Mouse (Mus musculus): ENCODE data around the gene Nenf. TPM values are rescaled to one million over a fixed set of nuclear protein-coding genes. Genes with fewer than 3 reads are reported as not detected.
A peak's percentile ranks its signal among the peaks of the same experiment; 100 is the strongest.

Nenf gene
- 15.9 and 19.2 TPM in 2 replicates for total RNA-seq (2017)

DNA sequence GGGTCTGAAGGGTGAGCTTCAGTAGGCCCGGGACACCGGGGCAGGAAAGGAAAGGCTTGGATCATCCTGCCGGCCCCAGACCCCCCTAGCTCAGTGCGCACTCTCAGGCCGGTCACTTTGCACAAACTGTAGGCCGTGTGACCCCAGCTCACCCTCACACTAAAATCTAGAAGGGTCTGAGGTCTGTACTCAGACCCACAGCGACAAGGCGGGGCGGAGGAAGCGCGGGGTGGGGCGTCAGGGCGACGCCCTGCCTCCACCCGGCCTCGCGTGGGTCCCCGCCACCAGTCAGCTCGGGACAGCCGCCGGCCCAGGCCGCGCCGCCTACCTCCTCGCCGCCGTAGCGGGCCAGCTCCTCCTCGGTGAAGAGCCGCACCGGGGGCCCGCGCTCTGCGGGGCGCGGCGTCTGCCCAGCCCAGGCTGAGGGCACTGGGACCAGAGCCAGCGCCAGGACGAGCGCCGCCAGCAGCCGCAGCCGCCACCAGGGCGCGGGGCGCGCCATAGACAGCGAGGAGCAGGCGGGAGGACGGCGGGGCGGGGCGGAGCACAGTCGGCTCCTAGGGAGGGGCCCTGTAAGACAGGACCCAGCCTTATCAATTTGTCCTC, at the start of gene Nenf:
Gene Nenf (minus strand): TSS at position 604 of the 606 bp plus-strand sequence.
- ATAC-seq (replicated peaks; ENCODE audit: low read depth, poor library complexity, severe bottlenecking) = peak; percentile 76

DNA sequence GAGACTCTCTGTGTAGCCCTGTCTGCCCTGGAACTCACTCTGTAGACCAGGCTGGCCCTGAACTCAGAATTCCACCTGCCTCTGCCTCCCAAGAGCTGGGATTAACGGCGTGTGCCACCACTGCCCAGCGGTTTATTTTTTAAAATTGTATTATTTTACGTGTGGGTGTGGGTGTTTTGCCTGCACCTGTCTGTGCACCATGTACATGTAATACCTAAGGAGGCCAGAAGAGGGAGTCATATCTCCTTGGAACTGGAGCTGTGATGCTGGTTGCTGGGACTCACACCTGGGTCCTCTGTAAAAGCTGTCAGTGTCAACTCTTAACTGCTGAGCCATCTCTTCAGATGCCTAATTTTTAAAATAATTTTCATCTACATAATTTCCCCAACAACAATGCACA, 46.5 kb upstream of the Nenf start:
- ATAC-seq (replicated peaks; ENCODE audit: low read depth, poor library complexity, severe bottlenecking) = peak; percentile 87

DNA sequence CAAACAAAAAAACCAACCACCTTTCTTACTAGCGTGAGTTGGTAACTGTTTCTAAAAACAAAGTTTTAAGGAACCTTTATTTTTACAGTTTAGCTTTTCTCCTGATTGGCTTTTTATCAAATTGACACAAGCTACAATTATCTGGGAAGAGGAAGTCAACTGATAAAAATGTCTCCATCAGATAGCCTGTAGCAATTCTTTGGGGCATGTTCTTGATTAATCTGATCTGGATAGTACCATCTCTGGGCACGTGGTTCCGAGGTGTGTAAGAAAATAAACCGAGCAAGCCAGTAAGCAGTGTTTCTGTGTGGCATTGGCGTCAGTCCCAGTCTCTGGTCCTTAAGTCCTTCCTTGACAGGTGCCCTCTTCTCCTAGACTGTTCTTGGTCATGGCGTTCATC, 44.4 kb upstream of the Nenf start:
- no peak for ATAC-seq (replicated peaks; ENCODE audit: low read depth, poor library complexity, severe bottlenecking)

DNA sequence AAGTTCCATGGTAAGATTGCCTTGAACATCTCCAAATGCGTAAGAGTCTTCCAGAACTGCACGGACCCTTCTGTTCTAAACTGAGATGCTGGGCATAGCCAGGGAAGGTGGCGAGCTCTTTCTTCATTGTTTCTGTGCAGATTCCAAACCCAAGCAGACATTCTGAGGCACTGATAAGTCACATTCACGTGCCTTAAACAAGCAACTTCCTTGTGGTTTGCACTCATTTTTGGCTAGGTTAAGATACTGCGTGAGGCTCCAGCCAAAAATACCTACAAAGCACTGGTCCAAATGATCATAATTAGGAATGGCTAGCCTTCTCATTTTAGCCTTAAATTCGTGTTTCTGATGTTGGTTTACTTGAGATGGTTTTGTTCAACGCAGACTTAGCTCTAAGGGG, 41.5 kb upstream of the Nenf start:
- no peak for ATAC-seq (replicated peaks; ENCODE audit: low read depth, poor library complexity, severe bottlenecking)

DNA sequence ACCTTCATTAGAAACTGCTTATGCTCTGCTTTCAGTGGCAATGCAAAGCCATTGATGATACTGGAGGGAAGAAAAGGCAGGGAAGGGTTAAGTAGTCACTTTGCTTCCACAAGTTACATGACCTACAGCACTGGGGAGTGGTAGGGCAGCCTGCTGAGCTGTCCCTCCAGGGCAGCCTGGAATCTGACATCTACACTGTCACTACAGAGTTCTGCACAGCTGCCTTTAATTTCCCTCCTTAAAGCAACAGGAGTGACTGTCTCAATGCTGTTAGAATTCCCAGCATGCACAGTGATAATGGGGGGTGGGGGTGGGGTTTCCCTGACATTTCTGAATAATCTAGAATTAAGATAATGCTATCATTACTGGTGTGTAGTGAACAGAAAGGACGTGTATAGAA, 38.9 kb upstream of the Nenf start:
- ATAC-seq (replicated peaks; ENCODE audit: low read depth, poor library complexity, severe bottlenecking) = no peak

DNA sequence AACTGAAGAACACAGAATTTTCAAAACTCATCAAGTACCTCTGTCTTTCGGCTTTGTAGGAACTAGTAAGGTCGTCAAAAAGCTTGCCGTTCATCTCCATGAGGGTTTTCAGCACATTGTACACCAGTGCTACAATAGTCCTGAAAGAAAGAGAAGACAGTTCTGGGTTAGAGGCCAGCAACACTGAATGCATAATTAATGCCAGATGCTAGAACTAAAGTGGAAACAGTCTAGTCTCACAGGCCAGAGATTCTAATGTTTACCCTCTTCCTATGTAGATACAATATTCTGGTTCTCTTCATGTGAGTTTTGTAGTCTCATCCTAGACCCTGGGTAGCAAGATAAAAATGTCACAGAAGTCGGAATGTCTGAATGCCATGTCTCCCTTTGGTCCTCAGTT, 35.8 kb upstream of the Nenf start:
- ATAC-seq (replicated peaks; ENCODE audit: low read depth, poor library complexity, severe bottlenecking) = no peak

DNA sequence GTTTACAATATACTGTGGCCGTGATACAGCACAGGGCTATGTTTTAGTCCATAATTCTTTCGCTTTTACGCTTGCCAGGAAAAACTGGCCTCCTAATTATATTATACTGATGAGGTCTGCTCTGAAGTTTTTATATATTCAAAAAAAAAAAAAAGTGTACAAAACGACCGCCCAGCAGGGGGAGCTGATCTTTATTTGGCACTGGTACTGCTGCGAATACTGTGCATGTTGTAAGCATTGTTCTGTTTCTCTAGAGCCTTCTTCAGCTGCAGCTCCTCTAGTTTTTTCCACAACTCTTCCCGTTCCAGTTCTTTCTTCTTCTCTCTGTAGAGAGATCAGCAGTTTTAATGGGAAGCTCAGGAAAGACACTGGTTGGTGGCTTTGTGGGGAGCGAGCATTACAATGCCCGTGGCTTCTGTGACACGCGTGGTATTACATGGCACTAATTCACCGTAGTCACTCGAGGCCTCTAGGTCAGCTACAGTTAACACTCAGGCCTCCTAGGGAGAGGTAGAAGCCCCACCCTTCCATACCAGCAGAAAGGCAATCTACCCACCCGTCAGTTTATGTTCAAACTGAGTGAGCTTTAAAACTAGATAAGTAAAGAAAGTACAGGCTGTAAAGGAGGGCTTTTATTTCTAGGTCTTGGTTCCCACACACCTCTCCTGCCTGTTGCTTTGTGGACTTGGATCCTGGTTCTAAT, 34.9 kb upstream of the Nenf start:
- peak; percentile 46; the same call in 1 of the 2 replicates for ATAC-seq (replicated peaks; ENCODE audit: low read depth, poor library complexity, severe bottlenecking)

DNA sequence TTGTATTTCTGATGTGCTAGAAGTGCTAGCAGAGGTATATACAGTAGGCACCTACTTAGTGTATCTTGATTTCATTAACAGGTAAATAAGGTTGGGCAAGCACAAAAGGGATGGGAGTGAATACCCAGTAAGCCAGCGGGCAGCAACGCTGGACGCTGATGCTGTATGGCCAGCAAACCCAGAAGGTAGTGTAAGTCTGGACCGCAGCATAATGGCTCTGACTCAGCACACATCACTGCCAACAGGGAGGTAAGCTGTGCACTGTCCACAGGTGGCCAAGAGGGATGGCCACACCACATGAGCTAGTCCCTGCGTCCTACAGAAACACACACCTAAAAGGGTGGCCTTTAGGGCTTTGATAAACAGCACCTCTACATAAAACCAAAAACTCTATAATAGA, 32.4 kb upstream of the Nenf start:
- ATAC-seq (replicated peaks; ENCODE audit: low read depth, poor library complexity, severe bottlenecking) = no peak

DNA sequence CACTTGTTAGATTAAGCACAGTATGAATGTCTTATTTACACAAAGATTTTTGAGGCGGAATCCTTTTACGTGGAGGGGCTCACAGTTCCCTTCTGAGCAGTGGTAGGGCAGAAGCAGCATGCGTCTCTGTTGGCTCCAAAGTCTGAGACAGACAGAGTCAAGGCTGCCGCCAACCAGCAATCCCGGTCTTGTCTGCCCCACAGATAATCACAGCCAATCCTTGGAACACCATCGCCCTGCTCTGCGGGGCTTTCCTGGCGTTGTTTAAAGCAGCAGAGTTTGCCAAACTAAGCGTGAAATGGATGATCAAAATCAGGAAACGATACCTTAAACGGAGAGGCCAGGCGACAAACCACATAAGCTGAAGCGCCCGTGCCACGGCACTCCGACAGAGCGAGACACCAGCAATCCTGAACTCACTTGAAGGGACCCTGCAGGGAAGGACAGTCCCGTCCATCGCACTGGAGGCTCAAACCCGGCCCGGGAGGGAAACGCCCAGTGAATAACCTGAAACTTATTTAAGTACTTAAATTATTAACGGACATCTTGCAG, 31.6 kb upstream of the Nenf start:
- no peak for ATAC-seq (replicated peaks; ENCODE audit: low read depth, poor library complexity, severe bottlenecking)

DNA sequence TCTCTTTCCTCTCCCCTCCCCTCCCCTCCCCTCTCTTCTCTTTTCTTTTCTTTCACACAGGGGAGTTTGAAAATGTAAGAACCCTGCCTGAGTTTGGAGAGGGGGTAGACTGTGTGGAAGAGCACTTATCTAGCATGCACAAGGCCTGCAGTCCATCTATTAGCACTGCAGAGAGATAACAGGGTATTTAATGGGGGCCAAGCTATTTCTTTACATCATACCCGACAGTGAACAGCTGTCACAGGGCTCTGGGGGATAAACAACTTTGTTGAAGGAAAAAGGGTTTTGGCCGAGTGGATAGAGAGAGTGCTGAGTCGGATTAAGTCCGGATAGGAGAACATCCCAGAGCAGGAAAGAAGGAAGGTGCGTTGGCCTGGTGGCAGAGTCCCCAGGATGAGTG, 31.0 kb upstream of the Nenf start:
- ATAC-seq (replicated peaks; ENCODE audit: low read depth, poor library complexity, severe bottlenecking) = no peak

DNA sequence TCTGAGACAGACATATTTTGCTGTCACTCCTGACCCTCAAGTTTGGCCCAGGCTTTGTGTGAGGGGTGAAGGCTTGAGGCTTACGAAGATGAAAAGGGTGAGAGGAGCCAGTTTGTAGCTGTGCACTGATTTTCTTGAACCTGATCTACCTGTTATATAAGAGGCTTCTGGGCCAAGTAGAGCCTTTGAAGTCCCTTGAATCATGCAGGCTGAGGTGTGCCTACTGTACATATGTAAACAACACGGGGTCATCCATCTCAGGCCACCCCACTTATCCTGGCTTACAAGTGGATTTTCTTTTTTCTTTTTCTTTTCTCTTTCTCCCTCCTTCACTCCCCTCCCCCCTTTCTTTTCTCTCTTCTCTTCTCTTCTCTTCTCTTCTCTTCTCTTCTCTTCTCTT, 30.6 kb upstream of the Nenf start:
- ATAC-seq (replicated peaks; ENCODE audit: low read depth, poor library complexity, severe bottlenecking) = no peak

DNA sequence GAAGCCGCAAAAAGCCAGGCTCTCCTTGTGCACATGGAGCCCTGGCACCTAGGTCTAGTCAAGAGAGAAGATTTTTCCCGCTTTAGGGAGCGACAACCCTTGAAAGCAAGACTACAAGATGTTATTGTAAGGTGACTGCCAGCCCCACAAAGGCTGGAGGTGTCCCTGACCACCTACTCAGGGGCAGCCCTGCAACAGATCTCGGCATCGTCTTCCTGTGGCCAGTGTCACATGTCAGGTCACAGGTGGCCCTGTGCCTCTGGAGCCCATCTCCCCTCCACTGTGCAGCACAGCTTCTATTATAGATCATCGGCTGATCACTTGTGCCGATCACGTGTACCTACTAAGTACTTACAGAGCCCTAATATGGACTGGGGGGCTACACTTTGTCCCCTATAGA, 29.6 kb upstream of the Nenf start:
- no peak for ATAC-seq (replicated peaks; ENCODE audit: low read depth, poor library complexity, severe bottlenecking)

DNA sequence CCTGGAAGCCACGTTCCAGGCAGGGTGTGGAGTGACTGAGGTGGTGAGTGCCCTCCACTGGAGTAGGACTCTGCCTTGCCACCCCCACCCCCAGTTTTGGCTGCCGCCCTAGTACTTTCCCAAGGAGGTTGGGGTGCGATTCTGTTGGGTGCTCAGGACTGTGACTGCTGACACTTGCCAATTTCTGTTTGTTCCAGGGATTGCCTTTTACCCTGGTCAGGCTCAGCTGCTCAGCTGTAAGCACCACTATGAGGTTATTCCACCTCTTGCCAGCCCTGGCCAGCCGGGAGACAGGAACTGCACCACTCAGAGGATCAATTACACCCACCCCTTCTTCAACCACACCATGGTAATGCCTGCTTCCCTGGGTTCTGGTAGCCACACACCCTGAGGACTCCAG, 22.5 kb upstream of the Nenf start:
- no peak for ATAC-seq (replicated peaks; ENCODE audit: low read depth, poor library complexity, severe bottlenecking)

DNA sequence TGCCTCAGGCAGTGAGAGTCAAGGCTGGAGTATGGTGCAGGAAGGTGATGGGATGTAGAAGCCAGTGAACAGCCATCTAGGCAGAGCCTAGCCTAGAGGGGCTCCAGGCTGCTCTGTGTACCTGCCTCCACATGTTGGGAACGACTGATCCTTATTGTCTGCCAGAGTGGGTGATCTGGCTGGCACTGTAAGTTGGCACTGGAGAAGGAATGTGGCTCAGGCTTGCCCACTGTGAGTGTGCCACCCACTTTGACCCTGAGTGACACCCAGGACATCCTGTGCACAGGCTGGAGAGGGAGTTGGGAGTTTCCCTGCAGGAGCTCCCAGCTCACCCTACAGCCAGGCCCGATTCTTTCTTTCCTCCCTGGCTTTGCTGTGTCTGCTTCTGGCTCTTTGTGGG, 21.9 kb upstream of the Nenf start:
- ATAC-seq (replicated peaks; ENCODE audit: low read depth, poor library complexity, severe bottlenecking) = no peak

DNA sequence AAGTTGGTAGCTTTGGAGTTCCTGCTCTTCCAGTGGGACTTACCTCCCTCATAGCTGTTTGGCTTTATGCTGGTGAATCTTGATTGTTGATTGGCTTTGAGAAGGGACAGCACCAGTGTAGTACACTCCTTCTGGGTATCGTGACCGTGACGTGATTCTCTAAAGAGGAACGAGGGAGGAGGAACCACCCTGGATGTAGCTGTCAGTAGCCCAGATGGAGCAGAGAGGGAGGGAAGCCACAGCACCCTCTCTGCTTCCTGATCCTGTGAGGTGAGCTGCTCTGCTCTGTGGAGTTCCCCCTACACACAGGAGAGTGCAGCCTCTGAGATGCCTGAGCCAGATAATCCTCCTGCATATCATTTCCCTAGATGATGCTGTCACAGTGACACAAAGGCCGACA, 16.5 kb upstream of the Nenf start:
- ATAC-seq (replicated peaks; ENCODE audit: low read depth, poor library complexity, severe bottlenecking) = peak; percentile 87

DNA sequence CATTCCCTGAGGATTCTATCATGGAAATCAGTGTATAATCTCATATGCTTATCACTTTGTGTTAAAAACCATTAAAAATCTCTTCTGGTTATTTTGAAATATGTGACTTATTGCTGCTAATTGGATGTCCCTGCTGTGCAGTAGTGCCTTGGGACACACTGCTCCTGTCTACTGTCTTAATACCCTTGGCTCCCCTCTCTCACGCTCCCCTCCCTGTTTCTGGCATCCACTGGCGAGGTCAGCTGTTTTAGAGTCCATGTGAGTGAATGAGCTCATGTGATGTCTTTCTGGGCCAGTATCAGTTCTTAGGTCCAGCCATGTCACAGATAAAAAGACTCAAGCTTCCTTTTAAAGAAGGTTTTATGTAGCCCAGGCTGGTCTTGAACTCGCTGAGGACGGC, 12.4 kb upstream of the Nenf start:
- ATAC-seq (replicated peaks; ENCODE audit: low read depth, poor library complexity, severe bottlenecking) = no peak

DNA sequence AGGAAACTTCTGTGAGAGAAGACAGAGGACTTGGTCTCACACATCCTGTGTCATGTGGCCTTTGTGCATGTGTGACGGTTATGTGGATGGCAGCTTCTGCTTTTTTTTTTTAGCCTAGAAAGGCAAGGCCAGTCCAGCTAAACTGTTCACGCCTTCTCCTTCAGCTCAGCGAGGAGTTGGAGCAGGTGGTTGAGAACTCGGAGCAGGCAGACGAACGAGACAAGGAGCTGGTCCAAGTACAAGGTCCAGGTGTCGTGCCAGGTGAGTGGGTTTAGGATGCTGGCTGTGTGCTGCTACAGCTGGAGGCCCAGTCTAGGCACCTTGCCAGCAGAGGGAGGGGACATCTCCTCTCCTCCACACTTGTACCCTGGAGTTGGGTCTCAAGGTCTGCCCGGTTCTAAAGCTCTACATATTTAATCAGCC, 10.0 kb upstream of the Nenf start:
- ATAC-seq (replicated peaks; ENCODE audit: low read depth, poor library complexity, severe bottlenecking) = peak; percentile 45

DNA sequence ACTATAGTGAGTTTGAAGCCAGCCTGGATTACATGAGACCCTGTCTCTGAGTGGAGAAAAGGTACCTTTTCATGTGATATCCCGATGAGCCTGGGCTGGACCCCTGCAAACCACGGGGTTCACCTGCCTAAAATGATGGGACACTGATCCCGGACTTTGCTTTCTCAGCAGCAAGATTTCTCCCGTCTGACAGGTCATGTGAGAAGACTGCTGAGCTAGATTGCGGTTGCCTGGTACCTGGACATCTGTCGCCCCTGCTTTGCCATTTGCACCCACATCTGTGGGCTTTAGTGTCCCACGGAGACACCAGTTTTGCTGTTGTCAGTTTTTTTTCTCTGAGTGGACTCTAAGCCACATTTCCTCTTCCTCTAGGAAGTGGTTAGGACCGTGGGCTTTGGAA, 9.3 kb upstream of the Nenf start:
- ATAC-seq (replicated peaks; ENCODE audit: low read depth, poor library complexity, severe bottlenecking) = peak; percentile 6

DNA sequence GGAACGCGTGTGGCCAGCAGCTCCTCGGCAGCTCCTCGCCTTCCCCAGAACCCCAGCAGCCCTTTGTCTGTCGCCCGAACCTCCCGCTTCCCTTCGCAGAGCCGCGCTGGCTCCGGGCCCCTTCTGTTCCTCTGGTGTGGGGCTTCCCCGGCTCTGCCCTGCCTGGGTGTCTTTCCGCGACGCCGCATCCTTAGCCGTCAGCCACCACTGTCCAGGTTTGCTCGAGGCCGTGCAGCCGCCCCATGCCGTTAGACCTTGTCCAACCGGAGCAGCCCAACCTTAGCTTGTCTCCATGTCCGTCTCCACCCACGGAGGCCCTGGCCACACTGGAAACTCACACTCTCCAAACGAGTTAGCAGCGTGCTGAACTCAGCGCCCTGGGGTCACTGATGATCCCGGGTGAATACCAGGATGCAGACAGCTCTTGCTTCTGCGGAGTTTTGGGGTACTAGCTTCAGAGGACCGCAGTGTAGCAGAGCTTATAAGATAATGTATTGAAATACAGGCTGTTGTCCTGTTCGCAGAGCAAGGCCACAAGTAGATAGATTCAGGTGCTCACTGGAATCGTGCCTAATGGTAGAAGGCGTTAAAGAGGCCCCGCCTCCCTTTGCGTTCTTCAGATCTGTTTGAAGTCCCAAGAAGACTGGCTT, 8.4 kb upstream of the Nenf start:
- ATAC-seq (replicated peaks; ENCODE audit: low read depth, poor library complexity, severe bottlenecking) = peak; percentile 26; the same call in 1 of the 2 replicates

DNA sequence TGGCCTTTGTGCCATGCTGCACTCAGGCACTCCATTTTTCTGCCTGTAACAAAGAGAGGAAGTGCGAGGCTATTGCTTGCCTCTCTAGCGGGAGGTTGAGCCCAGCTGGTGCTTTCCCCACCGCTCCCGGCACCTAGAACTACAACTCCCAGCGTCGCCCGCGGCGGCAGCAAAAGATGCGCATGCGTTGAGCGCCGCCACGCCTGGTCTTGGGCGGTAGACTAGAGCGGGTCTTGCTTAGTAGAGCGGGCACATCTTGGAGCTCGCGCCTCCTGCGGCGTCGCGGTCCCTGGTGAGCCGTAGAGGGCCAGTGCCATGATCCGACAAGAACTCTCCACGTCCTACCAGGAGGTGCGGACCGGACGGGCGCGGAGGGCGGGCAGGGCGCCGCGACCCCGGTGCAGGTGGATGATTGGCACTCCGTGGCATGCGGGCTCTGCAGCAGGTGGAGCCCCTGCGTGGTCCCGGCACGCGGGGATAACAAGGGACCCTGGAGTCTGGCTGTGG, 7.8 kb upstream of the Nenf start, which contains the start of gene Tmem206:
Gene Tmem206 (plus strand): TSS at position 187 of the 507 bp plus-strand sequence.
- ATAC-seq (replicated peaks; ENCODE audit: low read depth, poor library complexity, severe bottlenecking) = peak; percentile 86

All from common myeloid progenitor, adult 5-6 weeks (primary cell).